Mouse (Mus musculus) CH12.LX (cell line): ENCODE results near the gene Mgarp. TPM values are rescaled to one million over a fixed set of nuclear protein-coding genes. Genes with fewer than 3 reads are reported as not detected.

Source experiments
- DNase-seq: peaks from one replicate; pipeline ENCODE4 v3.0.0-alpha.2; 2013; ENCODE audit errors: extremely low read depth
- H3K27ac ChIP-seq: 2 replicates; pipeline ENCODE4 v1.5.1; 2012; ENCODE audit warnings: low read depth, mild to moderate bottlenecking, control low read depth, moderate library complexity; ENCODE audit not compliant: insufficient read depth
- H3K27me3 ChIP-seq: replicated peaks from 2 replicates; pipeline ENCODE3; 2012; ENCODE audit warnings: inconsistent platforms
- H3K36me3 ChIP-seq, 2 experiments: replicated peaks in 1 of 2; 2 replicates each; pipeline versions ENCODE3 to v1.6.1; 2012; ENCODE audit warnings: inconsistent platforms in 1 of 2, low read length in 1 of 2, mild to moderate bottlenecking in 1 of 2, mixed read lengths in 1 of 2, moderate library complexity in 1 of 2; ENCODE audit not compliant: control insufficient read depth in 1 of 2, insufficient read depth in 1 of 2
- H3K4me1 ChIP-seq, 2 experiments: 2 replicates each; pipeline ENCODE4 v1.6.1; 2012; ENCODE audit warnings: inconsistent platforms in 1 of 2, moderate library complexity in 1 of 2; ENCODE audit not compliant: insufficient read depth in 2 of 2, control insufficient read depth in 1 of 2
- H3K4me2 ChIP-seq: 2 replicates; pipeline ENCODE4 v1.6.1; 2012; ENCODE audit warnings: low read depth, mild to moderate bottlenecking, control low read depth; ENCODE audit not compliant: poor library complexity, insufficient read depth, severe bottlenecking
- H3K4me3 ChIP-seq, 3 experiments: fragments of 150-350 bp in 1 of 3; sonication (generic) in 1 of 3; replicated peaks in 1 of 3; 2 replicates each; pipeline versions ENCODE3 to v1.5.1; 2011 to 2012; ENCODE audit warnings: low read depth in 2 of 3, low read length in 2 of 3, mild to moderate bottlenecking in 2 of 3, moderate library complexity in 2 of 3, control low read depth in 1 of 3, improper control_type of control experiment in 1 of 3, inconsistent platforms in 1 of 3, mixed read lengths in 1 of 3; ENCODE audit not compliant: poor library complexity in 1 of 3
- H3K79me2 ChIP-seq: replicated peaks from 2 replicates; pipeline ENCODE4 v1.6.1; 2012; ENCODE audit warnings: mild to moderate bottlenecking, moderate library complexity; ENCODE audit not compliant: control insufficient read depth, poor library complexity, insufficient read depth, severe bottlenecking; ENCODE audit errors: extremely low read depth
- H3K9ac ChIP-seq: 2 replicates; pipeline ENCODE4 v1.6.1; 2012; ENCODE audit warnings: low read depth, mild to moderate bottlenecking, control low read depth, moderate library complexity; ENCODE audit not compliant: insufficient read depth
- H3K9me3 ChIP-seq: replicated peaks from 2 replicates; pipeline ENCODE3; 2012; ENCODE audit warnings: low read length, inconsistent platforms, mixed read lengths
- CTCF ChIP-seq, 2 experiments: IDR thresholded peaks in 1 of 2; conservative IDR thresholded peaks in 1 of 2; 2 replicates each; pipeline ENCODE4 v1.5.1; 2011 to 2012; ENCODE audit warnings: low read depth in 2 of 2, low read length in 2 of 2, improper control_type of control experiment in 1 of 2, inconsistent platforms in 1 of 2, mild to moderate bottlenecking in 1 of 2, moderate library complexity in 1 of 2
- MEF2A ChIP-seq: IDR thresholded peaks from 2 replicates; pipeline ENCODE4 v1.6.1; 2014; ENCODE audit warnings: low read depth, mild to moderate bottlenecking, inconsistent platforms, low read length, improper control_type of control experiment, borderline replicate concordance
- POLR2AphosphoS2 ChIP-seq: IDR thresholded peaks from 2 replicates; pipeline ENCODE4 v1.6.1; 2011; ENCODE audit warnings: low read depth, low read length, improper control_type of control experiment
- RCOR1 ChIP-seq: conservative IDR thresholded peaks from 2 replicates; pipeline ENCODE4 v1.6.1; 2012; ENCODE audit warnings: low read depth, mild to moderate bottlenecking, inconsistent platforms, low read length, improper control_type of control experiment
- SIN3A ChIP-seq: IDR thresholded peaks from 2 replicates; pipeline ENCODE4 v1.6.1; 2012; ENCODE audit warnings: low read length, improper control_type of control experiment, inconsistent platforms
- SMC3 ChIP-seq: IDR thresholded peaks from 2 replicates; pipeline ENCODE4 v1.6.1; 2011; ENCODE audit warnings: low read depth, low read length, improper control_type of control experiment
- TBP ChIP-seq: conservative IDR thresholded peaks from 2 replicates; pipeline ENCODE4 v1.6.1; 2011; ENCODE audit warnings: low read depth, low read length, improper control_type of control experiment
- TCF12 ChIP-seq: IDR thresholded peaks from 2 replicates; pipeline ENCODE4 v1.6.1; 2014; ENCODE audit warnings: low read depth, mild to moderate bottlenecking, inconsistent platforms, low read length, improper control_type of control experiment
- UBTF ChIP-seq: IDR thresholded peaks from 2 replicates; pipeline ENCODE4 v1.6.1; 2012; ENCODE audit warnings: low read depth, mild to moderate bottlenecking, inconsistent platforms, low read length, improper control_type of control experiment, moderate library complexity
- USF2 ChIP-seq: conservative IDR thresholded peaks from 2 replicates; pipeline ENCODE4 v1.6.1; 2011; ENCODE audit warnings: low read depth, low read length, improper control_type of control experiment
- dilution Hi-C: fragments of 300-500 bp; cut with MboI; formaldehyde crosslinking; loops from 2 replicates; pipeline ENCODE4 v1.14.3; 2020; ENCODE audit warnings: low sequenced_read_pairs; ENCODE audit not compliant: extremely low pct_unique_long_range_greater_than_20kb, extremely low pct_ligation_motif_present
- in situ Hi-C: fragments of 300-500 bp; cut with MboI; formaldehyde crosslinking; loops from 3 replicates; pipeline ENCODE4 v1.14.3; 2019; ENCODE audit warnings: low sequenced_read_pairs, low pct_ligation_motif_present, low pct_unique_long_range_greater_than_20kb, mixed read lengths
- polyA plus RNA-seq: library from polyadenylated mRNA; unstranded; fragments of >175 nt; gene quantifications from 2 replicates; pipeline ENCODE4 v1.2.1, GENCODE M21; 2012; ENCODE audit warnings: low read depth; ENCODE audit not compliant: insufficient read length
- total RNA-seq, 2 experiments: library from RNA; depleted of rRNA; stranded (reverse); fragments of 300-350 nt in 1 of 2; fragments of >200 nt in 1 of 2; gene quantifications; 2 replicates each; pipeline ENCODE4 v1.2.3; 2012 to 2014

Mgarp gene
- total and polyA plus RNA-seq, 3 experiments, result not detected

- Histone ChIP-seq H3K4me1 (peaks cover 0 to 13% of the 10 kb centered on the region in 2 experiments; a peak in 2 of 4 replicates), H3K9me3 (no peaks in the 10 kb centered on the region), H3K79me2 (no peaks in the 10 kb centered on the region), H3K36me3 (no peaks in the 10 kb centered on the region), H3K27ac (no peak overlapping the region), H3K4me3 (no peak overlapping the region), H3K4me2 (no peak overlapping the region), H3K9ac (no peak overlapping the region), H3K27me3 (no peaks in the 10 kb centered on the region)
- DNase-seq, result no peak
- in situ Hi-C loops (loop anchor here (5.0 kb wide), 1 partner anchor 32 kb away; no protein-coding TSS in a partner anchor), dilution Hi-C loops (no loop called here)
- TF ChIP-seq UBTF (no peak), SMC3 (no peak), RCOR1 (no peak), USF2 (no peak), TBP (0 out of 2 replicates have a peak, but pooled peaks have one; percentile 62), POLR2AphosphoS2 (no peak), MEF2A (no peak), CTCF (conservative IDR thresholded peaks at IDR 0.05 in 1 of 2, IDR thresholded peaks at IDR 0.05 in 1 of 2; ENCODE audit: low read depth in 2 of 2, low read length in 2 of 2) (0 out of 4 replicates have a peak, but pooled peaks of 1 of the 2 experiments have one; percentile 22)
Observed at GRCm38 (mm10) chr3:51379786-51380659, 16.5 kb downstream of the Mgarp start.

- no peak for DNase-seq
- Histone ChIP-seq H3K9ac (peak overlapping the region; percentile 41), H3K79me2 (no peaks in the 10 kb centered on the region), H3K4me3 (peak overlapping the region; percentile 45 to 88 (median 47)), H3K36me3 (no peaks in the 10 kb centered on the region), H3K27ac (peak overlapping the region; percentile 38), H3K4me1 (peaks cover 0 to 13% of the 10 kb centered on the region in 2 experiments; a peak in 2 of 4 replicates), H3K4me2 (peak overlapping the region; percentile 39), H3K9me3 (peaks cover 3% of the 10 kb centered on the region), H3K27me3 (no peaks in the 10 kb centered on the region)
- in situ Hi-C loops, result loop anchor here (5.0 kb wide), 1 partner anchor 34 kb away; no protein-coding TSS in a partner anchor
- no peak for TF ChIP-seq TCF12
- TF ChIP-seq SIN3A, result 0 out of 2 replicates have a peak, but pooled peaks have one; percentile 4
- dilution Hi-C loops, result no loop called here
Observed at GRCm38 (mm10) chr3:51378665-51378946, 17.9 kb downstream of the Mgarp start.
